ENCODE assay signal across 8 mouse cellular contexts in genomic region chrX:144317548-144318163, GRCm38 (mm10). TPM values are rescaled to one million over a fixed set of nuclear protein-coding genes. Genes with fewer than 3 reads are reported as not detected.
DNase-seq lines count a peak whose midpoint lies in the region; ATAC-seq and TF ChIP-seq lines count a peak whose summit lies in the region.

Gene Alg13 (plus strand): TSS chrX:144317804.

- TF ChIP-seq CTCF in lung, postnatal 0 days (IDR thresholded peaks at IDR 0.05), result no peak

- no peaks in the 10 kb centered on the region for H3K9me3 ChIP-seq in hindbrain, embryonic 11.5 days (ENCODE audit: control insufficient read depth, low read length)
- H3K9me3 ChIP-seq in lung, postnatal 0 days (ENCODE audit: low read length), result no peaks in the 10 kb centered on the region

- no peaks in the 10 kb centered on the region for H3K4me1 ChIP-seq in hindbrain, embryonic 11.5 days (replicated peaks; ENCODE audit: control insufficient read depth, insufficient read depth, low read length)
- no peaks in the 10 kb centered on the region for H3K4me1 ChIP-seq in lung, postnatal 0 days (ENCODE audit: insufficient read depth, low read depth, low read length)

- peak within 1 kb of the TSS; percentile 64 for H3K9ac ChIP-seq in hindbrain, embryonic 11.5 days (ENCODE audit: low read depth, low read length)
- H3K9ac ChIP-seq in lung, postnatal 0 days (replicated peaks; ENCODE audit: low read depth), result peak within 1 kb of the TSS; percentile 39; the same call in 1 of the 2 replicates

- ATAC-seq in hindbrain, embryonic 11.5 days (ENCODE audit: low FRiP score), result peak; percentile 94
- peak; percentile 95 for ATAC-seq in lung, postnatal 0 days

- no peak for TF ChIP-seq EP300 in lung, postnatal 0 days (IDR thresholded peaks at IDR 0.05)

- peak; percentile 81 for DNase-seq in Muller cell, postnatal 12 days (ENCODE audit: inconsistent ontology term)
- DNase-seq in cerebellum, adult 9-11 months, result peak; percentile 81
- peak; percentile 62 to 83 for DNase-seq in frontal cortex, adult 2 months (ENCODE audit: extremely low spot score in 1 of 2, low spot score in 1 of 2)
- peak; percentile 86 for DNase-seq in hindbrain, embryonic 11.5 days (ENCODE audit: low spot score)
- peak; percentile 80 for DNase-seq in layer of hippocampus, postnatal 10 days (ENCODE audit: low spot score in 2 of 2)
- DNase-seq in lung, postnatal 0 days (ENCODE audit: low spot score), result peak; percentile 88
- peak; percentile 55 for DNase-seq in ovary, postnatal 14 days (ENCODE audit: low spot score)
- peak; percentile 56 to 59 for DNase-seq in thymus, postnatal 10 days (ENCODE audit: low spot score in 2 of 2)

- no peak within 1 kb of the TSS for H3K27ac ChIP-seq in hindbrain, embryonic 11.5 days (ENCODE audit: low read depth, low read length)
- peak within 1 kb of the TSS; percentile 68 for H3K27ac ChIP-seq in lung, postnatal 0 days (ENCODE audit: low read length)

- H3K4me2 ChIP-seq in hindbrain, embryonic 11.5 days (replicated peaks; ENCODE audit: low read depth, low read length), result peak within 1 kb of the TSS; percentile 78
- H3K4me2 ChIP-seq in lung, postnatal 0 days (replicated peaks; ENCODE audit: low read depth, low read length), result peak within 1 kb of the TSS; percentile 81

- WGBS in hindbrain, embryonic 11.5 days, result 17% methylated on average over 30 of the region's 47 CpGs
- WGBS in lung, postnatal 0 days, result 12% methylated on average over 29 of the region's 47 CpGs

- H3K27me3 ChIP-seq in hindbrain, embryonic 11.5 days (ENCODE audit: control insufficient read depth, insufficient read depth, low read length), result no peaks in the 10 kb centered on the region
- no peaks in the 10 kb centered on the region for H3K27me3 ChIP-seq in lung, postnatal 0 days (replicated peaks; ENCODE audit: insufficient read depth, low read length)

- H3K4me3 ChIP-seq in hindbrain, embryonic 11.5 days (ENCODE audit: low read depth, low read length), result peak within 1 kb of the TSS; percentile 59
- H3K4me3 ChIP-seq in lung, postnatal 0 days (ENCODE audit: low read depth, low read length), result peak within 1 kb of the TSS; percentile 63

- no peaks in the 10 kb centered on the region for H3K36me3 ChIP-seq in hindbrain, embryonic 11.5 days (ENCODE audit: control insufficient read depth, insufficient read depth, low read length)
- no peaks in the 10 kb centered on the region for H3K36me3 ChIP-seq in lung, postnatal 0 days (ENCODE audit: insufficient read depth, low read length)

RNA-seq across cellular contexts. Expression of gene Alg13, which starts in this region (rescaled TPM):
- polyA plus RNA-seq in frontal cortex, adult 2 months (2012; rRNA removed), result 9.3 TPM in 2 replicates
- 22.8 and 23.4 TPM in 2 replicates for polyA plus RNA-seq in hindbrain, embryonic 11.5 days (2014; fragmentation: Nextera tagmentation; extraction: Ambion mirVana)
- total RNA-seq in layer of hippocampus, postnatal 10 days (2021), result 10 to 100 TPM; 14.9 to 23.3 TPM
- 6.3 and 7.9 TPM in 2 replicates for polyA plus RNA-seq in lung, postnatal 0 days (2015; fragmentation: Nextera tagmentation; extraction: Ambion mirVana)
